Mouse (Mus musculus) CH12.LX (cell line): ENCODE measurements at regions not wholly inside any gene's neighbourhood (a gene's known extent, or its start where the extent isn't known, plus 50 kb on each side); places are given as distances from the start of the nearest gene placed in this dataset.

Experiments used
- CTCF ChIP-seq, 2 experiments: IDR thresholded peaks in 1 of 2; conservative IDR thresholded peaks in 1 of 2; 2 replicates each; pipeline ENCODE4 v1.5.1; 2011 to 2012; ENCODE audit warnings: low read depth in 2 of 2, low read length in 2 of 2, improper control_type of control experiment in 1 of 2, inconsistent platforms in 1 of 2, mild to moderate bottlenecking in 1 of 2, moderate library complexity in 1 of 2
- UBTF ChIP-seq: IDR thresholded peaks from 2 replicates; pipeline ENCODE4 v1.6.1; 2012; ENCODE audit warnings: low read depth, mild to moderate bottlenecking, inconsistent platforms, low read length, improper control_type of control experiment, moderate library complexity

GRCm38 (mm10) chr10:66839058-66839457 is 256.9 kb upstream of the Jmjd1c start:
- TF ChIP-seq UBTF (no peak), CTCF (conservative IDR thresholded peaks at IDR 0.05 in 1 of 2, IDR thresholded peaks at IDR 0.05 in 1 of 2; ENCODE audit: low read depth in 2 of 2, low read length in 2 of 2) (no peak)
